Mouse (Mus musculus): Measurements from ENCODE around the gene Col15a1. TPM values are rescaled to one million over a fixed set of nuclear protein-coding genes. Genes with fewer than 3 reads are reported as not detected.

The Col15a1 gene
- polyA plus RNA-seq, 1 experiment from 2014 or later, result 7.3 TPM

- H3K9ac ChIP-seq, result no peak overlapping the region
- H3K27me3 ChIP-seq, result no peaks in the 10 kb centered on the region
- H3K4me1 ChIP-seq, result 0 out of 2 replicates have a peak, but pooled peaks cover 8% of the 10 kb centered on the region
- no peak overlapping the region for H3K4me3 ChIP-seq
- H3K27ac ChIP-seq, result no peak overlapping the region
- ATAC-seq (ENCODE audit: low FRiP score), result no peak
- H3K36me3 ChIP-seq, result no peaks in the 10 kb centered on the region
- no peak overlapping the region for H3K4me2 ChIP-seq (replicated peaks)
- 38% methylated on average over 8 of the region's 8 CpGs for WGBS
- H3K9me3 ChIP-seq (replicated peaks), result no peaks in the 10 kb centered on the region
Observed at GRCm38 (mm10) chr4:47342632-47343031, 134.7 kb downstream of the Col15a1 start.

- WGBS, result 62% methylated on average over 4 of the region's 4 CpGs
- no peak for ATAC-seq (ENCODE audit: low FRiP score)
- no peak overlapping the region for H3K9ac ChIP-seq
- no peak overlapping the region for H3K4me3 ChIP-seq
- H3K4me1 ChIP-seq, result peaks cover 22% of the 10 kb centered on the region
- no peaks in the 10 kb centered on the region for H3K27me3 ChIP-seq
- H3K36me3 ChIP-seq, result no peaks in the 10 kb centered on the region
- H3K27ac ChIP-seq, result no peak overlapping the region
- no peak overlapping the region for H3K4me2 ChIP-seq (replicated peaks)
- no peaks in the 10 kb centered on the region for H3K9me3 ChIP-seq (replicated peaks)
Observed at GRCm38 (mm10) chr4:47347022-47347421, 139.1 kb downstream of the Col15a1 start.

- 31% methylated on average over 6 of the region's 6 CpGs for WGBS
- Histone ChIP-seq H3K27me3 (no peaks in the 10 kb centered on the region), H3K4me2 (replicated peaks) (no peak overlapping the region), H3K9ac (no peak overlapping the region), H3K27ac (no peak overlapping the region), H3K4me3 (no peak overlapping the region), H3K36me3 (no peaks in the 10 kb centered on the region), H3K4me1 (peaks cover 23% of the 10 kb centered on the region), H3K9me3 (replicated peaks) (no peaks in the 10 kb centered on the region)
- no peak for ATAC-seq (ENCODE audit: low FRiP score)
Observed at GRCm38 (mm10) chr4:47349759-47350158, 141.8 kb downstream of the Col15a1 start.

GRCm38 (mm10) chr4:47351386-47352049 lies 143.6 kb downstream of the Col15a1 start:
- Histone ChIP-seq H3K36me3 (no peaks in the 10 kb centered on the region), H3K9me3 (replicated peaks) (no peaks in the 10 kb centered on the region), H3K4me1 (peaks cover 32% of the 10 kb centered on the region), H3K4me3 (peak overlapping the region; percentile 92), H3K27me3 (no peaks in the 10 kb centered on the region), H3K9ac (no peak overlapping the region), H3K4me2 (replicated peaks) (peak overlapping the region; percentile 94), H3K27ac (no peak overlapping the region)
- 19% methylated on average over 9 of the region's 9 CpGs for WGBS
- ATAC-seq (ENCODE audit: low FRiP score), result no peak

GRCm38 (mm10) chr4:47352061-47352661 lies 144.2 kb downstream of the Col15a1 start:
- Histone ChIP-seq H3K4me2 (replicated peaks) (peak overlapping the region; percentile 94), H3K36me3 (no peaks in the 10 kb centered on the region), H3K9ac (peak overlapping the region; percentile 52), H3K9me3 (replicated peaks) (no peaks in the 10 kb centered on the region), H3K27me3 (no peaks in the 10 kb centered on the region), H3K27ac (peak overlapping the region; percentile 55; the same call in 1 of the 2 replicates), H3K4me3 (peak overlapping the region; percentile 92), H3K4me1 (peaks cover 35% of the 10 kb centered on the region)
- WGBS, result under 1% methylated on average over 32 of the region's 32 CpGs
- peak; percentile 6; the same call in 1 of the 2 replicates for ATAC-seq (ENCODE audit: low FRiP score)

GRCm38 (mm10) chr4:47352803-47353388 lies 144.9 kb downstream of the Col15a1 start, which contains the start of gene Tgfbr1:
Tgfbr1 (plus strand) TSS chr4:47353222.
- Histone ChIP-seq H3K27me3 (no peaks in the 10 kb centered on the region), H3K36me3 (no peaks in the 10 kb centered on the region), H3K27ac (peak within 1 kb of the TSS; percentile 97), H3K4me2 (replicated peaks) (peak within 1 kb of the TSS; percentile 94), H3K4me1 (peaks cover 36% of the 10 kb centered on the region), H3K9me3 (replicated peaks) (no peaks in the 10 kb centered on the region), H3K9ac (peak within 1 kb of the TSS; percentile 92), H3K4me3 (peak within 1 kb of the TSS; percentile 92)
- ATAC-seq (ENCODE audit: low FRiP score), result peak; percentile 98
- under 1% methylated on average over 46 of the region's 65 CpGs for WGBS

- Histone ChIP-seq H3K9ac (peak overlapping the region; percentile 92), H3K27ac (peak overlapping the region; percentile 97), H3K4me3 (peak overlapping the region; percentile 92), H3K27me3 (no peaks in the 10 kb centered on the region), H3K4me1 (peaks cover 36% of the 10 kb centered on the region), H3K9me3 (replicated peaks) (no peaks in the 10 kb centered on the region), H3K36me3 (no peaks in the 10 kb centered on the region), H3K4me2 (replicated peaks) (peak overlapping the region; percentile 94)
- peak; percentile 81 for ATAC-seq (ENCODE audit: low FRiP score)
- WGBS, result under 1% methylated on average over 50 of the region's 73 CpGs
Observed at GRCm38 (mm10) chr4:47353416-47354111, 145.6 kb downstream of the Col15a1 start.

GRCm38 (mm10) chr4:47354304-47354703 lies 146.3 kb downstream of the Col15a1 start:
- no peak for ATAC-seq (ENCODE audit: low FRiP score)
- H3K36me3 ChIP-seq, result no peaks in the 10 kb centered on the region
- H3K27ac ChIP-seq, result no peak overlapping the region
- H3K4me2 ChIP-seq (replicated peaks), result peak overlapping the region; percentile 94
- H3K27me3 ChIP-seq, result no peaks in the 10 kb centered on the region
- peak overlapping the region; percentile 92 for H3K4me3 ChIP-seq
- peaks cover 36% of the 10 kb centered on the region for H3K4me1 ChIP-seq
- H3K9ac ChIP-seq, result peak overlapping the region; percentile 92; the same call in 1 of the 2 replicates
- 39% methylated on average over 3 of the region's 3 CpGs for WGBS
- no peaks in the 10 kb centered on the region for H3K9me3 ChIP-seq (replicated peaks)

- Histone ChIP-seq H3K4me2 (replicated peaks) (no peak overlapping the region), H3K36me3 (no peaks in the 10 kb centered on the region), H3K27ac (no peak overlapping the region), H3K9ac (no peak overlapping the region), H3K27me3 (no peaks in the 10 kb centered on the region), H3K4me1 (no peaks in the 10 kb centered on the region), H3K4me3 (no peak overlapping the region), H3K9me3 (replicated peaks) (no peaks in the 10 kb centered on the region)
- no peak for ATAC-seq (ENCODE audit: low FRiP score)
- WGBS, result 98% methylated on average over 2 of the region's 2 CpGs
Observed at GRCm38 (mm10) chr4:47362662-47363061, 154.7 kb downstream of the Col15a1 start.

Other genes with a start within 250 kb of the Col15a1 start
- gene Gabbr2, start 216.3 kb upstream of the Col15a1 start, polyA plus RNA-seq (2016; fragmentation: Nextera tagmentation; extraction: Ambion mirVana), result 1.3 and 1.4 TPM in 2 replicates
- gene Anks6, start 150.7 kb upstream of the Col15a1 start, polyA plus RNA-seq (2016; fragmentation: Nextera tagmentation; extraction: Ambion mirVana), result 6.6 and 7.5 TPM in 2 replicates
- gene Galnt12, start 116.3 kb upstream of the Col15a1 start, polyA plus RNA-seq (2016; fragmentation: Nextera tagmentation; extraction: Ambion mirVana), result 2.3 and 3.4 TPM in 2 replicates
- 96.7 and 102 TPM in 2 replicates for gene Tgfbr1, start 145.1 kb downstream of the Col15a1 start, polyA plus RNA-seq (2016; fragmentation: Nextera tagmentation; extraction: Ambion mirVana)

All from hindbrain, embryonic 12.5 days (tissue).